Mouse (Mus musculus) NIH3T3 (cell line): ENCODE measurements around the gene Mrpl38.
"Not testable (repeated sequence)": the region's sequence is repeated elsewhere in the genome, so short reads cannot be mapped to it uniquely, and the experiment has no call there.

Source experiments
- DNase-seq: peaks from one replicate; pipeline ENCODE4 v3.0.0-alpha.2; 2012; ENCODE audit warnings: low read depth

Mrpl38 gene

GRCm38 (mm10) chr11:116092959-116093358, 45.7 kb downstream of the Mrpl38 start:
- DNase-seq, result not testable (repeated sequence)

GRCm38 (mm10) chr11:116091591-116091990, 47.1 kb downstream of the Mrpl38 start:
- DNase-seq, result no peak

GRCm38 (mm10) chr11:116089545-116089944, 49.1 kb downstream of the Mrpl38 start:
- no peak for DNase-seq

- DNase-seq, result no peak
Measured at GRCm38 (mm10) chr11:116088741-116089394, 49.8 kb downstream of the Mrpl38 start.

GRCm38 (mm10) chr11:116088188-116088587, 50.5 kb downstream of the Mrpl38 start:
- DNase-seq, result no peak

GRCm38 (mm10) chr11:116087194-116088130, 51.2 kb downstream of the Mrpl38 start:
- peak; percentile 92 for DNase-seq

- peak; percentile 99 for DNase-seq
Measured at GRCm38 (mm10) chr11:116086258-116087193, 52.1 kb downstream of the Mrpl38 start, which contains the start of gene Wbp2. Gene Wbp2 (minus strand): TSS chr11:116086995.

GRCm38 (mm10) chr11:116084166-116084565, 54.5 kb downstream of the Mrpl38 start:
- DNase-seq, result no peak

- DNase-seq, result no peak
Measured at GRCm38 (mm10) chr11:116083096-116083672, 55.5 kb downstream of the Mrpl38 start.
